Mouse (Mus musculus): ENCODE data around the gene Cep152. TPM values are rescaled to one million over a fixed set of nuclear protein-coding genes. Genes with fewer than 3 reads are reported as not detected.

Cep152 gene
- polyA plus RNA-seq (2017; shearing (Covaris generic)): 16.2 TPM

GRCm38 (mm10) chr2:125624837-125625351 lies at the start of gene Cep152:
TSS of gene Cep152 (minus strand) at chr2:125625113.

GRCm38 (mm10) chr2:125672957-125673631 lies 48.2 kb upstream of the Cep152 start, which contains the start of gene Eid1:
TSS of gene Eid1 (plus strand) at chr2:125673095.

Other genes starting within 250 kb of the Cep152 start
- not detected for gene Gm9913, start 120.0 kb downstream of the Cep152 start, polyA plus RNA-seq (2017; shearing (Covaris generic))
- gene Fbn1, start 117.1 kb downstream of the Cep152 start, polyA plus RNA-seq (2017; shearing (Covaris generic)): not detected
- 10.8 TPM for gene Eid1, start 48.0 kb upstream of the Cep152 start, polyA plus RNA-seq (2017; shearing (Covaris generic))
- gene Shc4, start 99.0 kb upstream of the Cep152 start, polyA plus RNA-seq (2017; shearing (Covaris generic)): 0.12 TPM
- 20.5 TPM for gene Secisbp2l, start 157.8 kb upstream of the Cep152 start, polyA plus RNA-seq (2017; shearing (Covaris generic))
- 41.8 TPM for gene Galk2, start 234.0 kb upstream of the Cep152 start, polyA plus RNA-seq (2017; shearing (Covaris generic))
- gene Cops2, start 234.0 kb upstream of the Cep152 start, polyA plus RNA-seq (2017; shearing (Covaris generic)): 50.9 TPM